Mouse (Mus musculus): ENCODE measurements around the gene Aox2.

DNA sequence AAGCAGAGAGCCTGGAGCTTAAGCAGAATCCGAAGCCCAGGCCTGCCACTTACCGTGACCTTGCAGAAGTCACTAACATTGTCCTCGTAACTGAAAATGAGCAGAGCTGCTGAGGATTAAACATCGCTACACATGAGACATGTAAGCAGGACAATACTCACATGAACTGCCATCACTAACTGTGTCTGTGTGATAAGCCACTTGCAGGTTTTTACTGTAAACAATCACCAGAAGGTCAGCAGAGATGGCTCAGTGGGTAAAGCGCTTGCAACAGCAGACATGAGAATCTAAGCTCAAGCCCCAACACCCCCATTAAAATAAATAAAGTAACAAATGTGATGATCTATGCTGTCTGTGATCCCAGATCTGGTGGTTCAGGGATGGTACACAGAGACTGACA is 39.7 kb upstream of the Aox2 start:
- TF ChIP-seq POLR2A (IDR thresholded peaks at IDR 0.05; ENCODE audit: low read depth, low read length) (no peak), CTCF (conservative IDR thresholded peaks at IDR 0.05; ENCODE audit: insufficient read depth, insufficient read length, low read depth, low read length) (no peak)

Measured in kidney, adult 2 months (tissue).